Mouse (Mus musculus): ENCODE measurements around the gene Rhox3f. TPM values are rescaled to one million over a fixed set of nuclear protein-coding genes. Genes with fewer than 3 reads are reported as not detected.

Gene Rhox3f
- 0.18 and 0.67 TPM in 2 replicates for polyA plus RNA-seq (2015; fragmentation: Nextera tagmentation; extraction: Ambion mirVana)

DNA sequence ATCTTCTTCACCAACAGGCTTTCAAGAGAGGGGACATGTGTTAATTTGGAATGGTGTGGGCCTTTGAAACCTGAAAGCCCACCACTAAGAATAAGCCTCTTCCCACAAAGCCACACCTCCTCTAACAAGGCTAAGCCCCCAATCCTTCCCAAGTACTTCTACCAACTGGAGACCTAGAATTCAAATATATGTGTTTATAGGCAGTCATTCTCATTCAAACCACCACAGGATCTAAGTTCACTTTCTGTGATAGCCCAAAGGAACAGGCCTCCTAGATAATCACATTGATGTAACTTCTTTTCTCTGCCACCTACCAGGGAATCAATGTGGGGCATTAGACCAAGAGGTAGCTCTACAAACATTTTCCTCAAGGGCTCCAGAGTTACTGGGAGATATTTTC lies at the start of gene Rhox3f:
Gene Rhox3f (plus strand): TSS at position 301 of the 400 bp plus-strand sequence.

DNA sequence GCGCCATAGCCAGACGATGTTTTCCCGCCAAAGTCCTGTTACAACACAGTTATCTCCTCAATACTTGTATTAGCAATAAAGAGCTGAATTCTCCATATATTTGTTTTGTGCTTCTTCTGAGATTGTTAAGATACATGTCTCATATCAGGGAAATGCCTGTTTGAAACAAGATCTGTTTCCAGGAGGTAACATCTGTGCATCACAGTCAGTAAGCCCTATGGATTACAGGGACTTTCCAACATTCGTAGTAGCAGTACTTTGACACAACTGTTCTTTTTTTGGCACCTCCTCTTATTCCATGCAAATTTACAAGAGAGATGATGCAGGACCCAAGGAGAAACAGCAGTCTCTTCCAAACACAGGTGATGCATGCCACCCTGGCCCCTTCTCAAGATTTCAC lies 39.1 kb upstream of the Rhox3f start, which contains the start of gene Rhox3e:
Gene Rhox3e (plus strand): TSS at position 301 of the 400 bp plus-strand sequence.

DNA sequence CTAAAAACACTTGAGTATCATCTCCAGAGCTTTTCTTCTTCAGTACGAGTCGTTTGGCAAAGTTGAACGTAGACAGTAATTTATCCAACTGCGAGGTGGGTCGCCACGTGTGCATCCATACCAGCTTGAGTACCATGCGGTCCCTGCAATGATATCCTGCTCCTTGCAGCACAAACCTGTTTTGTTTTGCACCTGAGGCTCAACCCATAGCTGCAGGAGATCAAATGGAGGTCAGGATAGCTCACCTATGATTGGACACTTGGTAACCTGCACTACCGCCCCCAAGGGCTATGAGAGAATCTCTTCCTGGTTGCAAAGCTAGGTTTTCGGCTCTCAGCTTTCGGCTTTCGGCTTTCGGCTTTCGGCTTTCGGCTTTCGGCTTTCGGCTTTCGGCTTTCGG lies 23.7 kb upstream of the Rhox3f start, which contains the start of gene Rhox4e:
Gene Rhox4e (plus strand): TSS at position 301 of the 400 bp plus-strand sequence.

DNA sequence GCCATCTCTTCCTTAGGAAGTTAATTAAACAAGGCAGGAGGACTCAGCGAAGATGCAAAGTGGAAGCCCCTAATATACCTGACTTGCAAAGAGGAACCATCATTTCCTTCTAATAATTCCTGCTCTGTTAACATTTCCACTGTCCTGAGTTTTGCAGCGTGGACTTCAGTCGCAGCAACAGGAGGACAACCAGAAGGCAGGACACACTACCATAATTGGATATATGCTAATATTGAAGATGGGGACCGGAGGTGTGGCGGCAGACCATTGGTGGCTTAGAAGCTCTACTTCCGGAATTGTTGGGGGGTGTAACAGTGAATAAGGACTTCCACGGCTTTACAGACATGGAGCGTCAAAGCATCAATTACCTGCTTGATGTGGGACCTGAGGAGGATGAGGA lies 9.7 kb upstream of the Rhox3f start, which contains the start of gene Rhox2f:
Gene Rhox2f (plus strand): TSS at position 301 of the 400 bp plus-strand sequence.

DNA sequence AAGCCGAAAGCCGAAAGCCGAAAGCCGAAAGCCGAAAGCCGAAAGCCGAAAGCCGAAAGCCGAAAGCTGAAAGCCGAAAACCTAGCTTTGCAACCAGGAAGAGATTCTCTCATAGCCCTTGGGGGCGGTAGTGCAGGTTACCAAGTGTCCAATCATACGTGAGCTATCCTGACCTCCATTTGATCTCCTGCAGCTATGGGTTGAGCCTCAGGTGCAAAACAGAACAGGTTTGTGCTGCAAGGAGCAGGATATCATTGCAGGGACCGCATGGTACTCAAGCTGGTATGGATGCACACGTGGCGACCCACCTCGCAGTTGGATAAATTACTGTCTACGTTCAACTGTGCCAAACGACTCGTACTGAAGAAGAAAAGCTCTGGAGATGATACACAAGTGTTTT lies 26.8 kb downstream of the Rhox3f start, which contains the start of gene Rhox4f:
Gene Rhox4f (minus strand): TSS at position 101 of the 400 bp plus-strand sequence.

DNA sequence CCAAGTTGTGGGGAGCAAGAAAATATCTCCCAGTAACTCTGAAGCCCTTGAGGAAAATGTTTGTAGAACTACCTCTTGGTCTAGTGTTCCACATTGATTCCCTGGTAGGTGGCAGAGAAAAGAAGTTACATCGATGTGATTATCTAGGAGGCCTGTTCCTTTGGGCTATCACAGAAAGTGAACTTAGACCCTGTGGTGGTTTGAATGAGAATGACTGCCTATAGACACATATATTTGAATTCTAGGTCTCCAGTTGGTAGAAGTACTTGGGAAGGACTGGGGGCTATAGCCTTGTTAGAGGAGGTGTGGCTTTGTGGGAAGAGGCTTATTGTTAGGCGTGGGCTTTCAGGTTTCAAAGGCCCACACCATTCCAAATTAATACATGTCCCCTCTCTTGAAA lies 47.7 kb downstream of the Rhox3f start, which contains the start of gene Rhox3g:
Gene Rhox3g (minus strand): TSS at position 101 of the 400 bp plus-strand sequence.

Other genes with a start within 250 kb of the Rhox3f start
- gene Rhox3a2, start 201.0 kb upstream of the Rhox3f start, polyA plus RNA-seq (2015; fragmentation: Nextera tagmentation; extraction: Ambion mirVana), result 0.68 TPM in 1 of 2 replicates, not detected in the other
- gene Rhox4a2, start 190.1 kb upstream of the Rhox3f start, polyA plus RNA-seq (2015; fragmentation: Nextera tagmentation; extraction: Ambion mirVana), result not detected in 2 replicates
- not detected in 2 replicates for gene Rhox2b, start 168.9 kb upstream of the Rhox3f start, polyA plus RNA-seq (2015; fragmentation: Nextera tagmentation; extraction: Ambion mirVana)
- gene Rhox4b, start 148.5 kb upstream of the Rhox3f start, polyA plus RNA-seq (2015; fragmentation: Nextera tagmentation; extraction: Ambion mirVana), result not detected in 2 replicates
- 0.21 TPM in 1 of 2 replicates, not detected in the other for gene Rhox2c, start 127.3 kb upstream of the Rhox3f start, polyA plus RNA-seq (2015; fragmentation: Nextera tagmentation; extraction: Ambion mirVana)
- 0.63 and 1.1 TPM in 2 replicates for gene Rhox3c, start 122.4 kb upstream of the Rhox3f start, polyA plus RNA-seq (2015; fragmentation: Nextera tagmentation; extraction: Ambion mirVana)
- gene Rhox4c, start 100.7 kb upstream of the Rhox3f start, polyA plus RNA-seq (2015; fragmentation: Nextera tagmentation; extraction: Ambion mirVana), result not detected in 2 replicates
- gene Rhox2d, start 87.6 kb upstream of the Rhox3f start, polyA plus RNA-seq (2015; fragmentation: Nextera tagmentation; extraction: Ambion mirVana), result not detected in 2 replicates
- not detected in 2 replicates for gene Rhox4d, start 66.6 kb upstream of the Rhox3f start, polyA plus RNA-seq (2015; fragmentation: Nextera tagmentation; extraction: Ambion mirVana)
- not detected in 2 replicates for gene Rhox2e, start 50.5 kb upstream of the Rhox3f start, polyA plus RNA-seq (2015; fragmentation: Nextera tagmentation; extraction: Ambion mirVana)
- gene Rhox3e, start 39.0 kb upstream of the Rhox3f start, polyA plus RNA-seq (2015; fragmentation: Nextera tagmentation; extraction: Ambion mirVana), result 0.35 and 0.41 TPM in 2 replicates
- not detected in 2 replicates for gene Rhox4e, start 23.6 kb upstream of the Rhox3f start, polyA plus RNA-seq (2015; fragmentation: Nextera tagmentation; extraction: Ambion mirVana)
- not detected in 2 replicates for gene Rhox2f, start 9.6 kb upstream of the Rhox3f start, polyA plus RNA-seq (2015; fragmentation: Nextera tagmentation; extraction: Ambion mirVana)
- not detected in 2 replicates for gene Rhox4f, start 26.7 kb downstream of the Rhox3f start, polyA plus RNA-seq (2015; fragmentation: Nextera tagmentation; extraction: Ambion mirVana)
- gene Rhox3g, start 47.6 kb downstream of the Rhox3f start, polyA plus RNA-seq (2015; fragmentation: Nextera tagmentation; extraction: Ambion mirVana), result not detected in 2 replicates
- not detected in 2 replicates for gene Rhox2g, start 62.5 kb downstream of the Rhox3f start, polyA plus RNA-seq (2015; fragmentation: Nextera tagmentation; extraction: Ambion mirVana)
- not detected in 2 replicates for gene Rhox4g, start 70.3 kb downstream of the Rhox3f start, polyA plus RNA-seq (2015; fragmentation: Nextera tagmentation; extraction: Ambion mirVana)
- 0.16 TPM in 1 of 2 replicates, not detected in the other for gene Rhox3h, start 87.8 kb downstream of the Rhox3f start, polyA plus RNA-seq (2015; fragmentation: Nextera tagmentation; extraction: Ambion mirVana)
- gene Rhox2h, start 92.3 kb downstream of the Rhox3f start, polyA plus RNA-seq (2015; fragmentation: Nextera tagmentation; extraction: Ambion mirVana), result not detected in 2 replicates
- 0.24 TPM in 2 replicates for gene Rhox5, start 223.8 kb downstream of the Rhox3f start, polyA plus RNA-seq (2015; fragmentation: Nextera tagmentation; extraction: Ambion mirVana)
- not detected in 2 replicates for gene Rhox6, start 245.9 kb downstream of the Rhox3f start, polyA plus RNA-seq (2015; fragmentation: Nextera tagmentation; extraction: Ambion mirVana)

Data from skeletal muscle tissue, postnatal 0 days (tissue).